Mouse (Mus musculus): ENCODE data around the gene Armc7.
"Not testable (repeated sequence)": the region's sequence is repeated elsewhere in the genome, so short reads cannot be mapped to it uniquely, and the experiment has no call there.

Gene Armc7

GRCm38 (mm10) chr11:115475025-115475757 lies at the start of gene Armc7:
Gene Armc7, plus strand, starts transcription at chr11:115475667.
- peak; percentile 91 for DNase-seq

DNA sequence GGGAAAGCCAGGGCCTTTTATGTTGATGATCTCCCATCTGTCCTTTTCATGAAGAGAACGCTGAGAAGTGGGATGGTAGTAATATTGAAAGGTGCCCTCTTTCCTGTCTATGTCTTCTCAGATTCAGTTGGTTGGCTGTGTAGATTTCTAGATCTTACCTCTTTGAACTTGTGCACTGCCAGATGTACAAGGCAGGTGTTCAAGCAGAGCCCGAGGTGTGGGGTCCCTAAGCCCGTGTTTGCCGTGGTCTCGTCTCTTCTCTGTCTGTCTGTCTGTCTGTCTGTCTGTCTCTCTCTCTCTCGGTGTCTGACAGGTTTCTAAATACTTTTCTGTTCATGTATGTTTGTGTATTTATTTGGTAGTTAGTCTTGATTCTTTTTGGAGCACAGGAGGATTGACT lies 49.8 kb upstream of the Armc7 start:
- DNase-seq, result no peak

GRCm38 (mm10) chr11:115427482-115428331 lies 47.8 kb upstream of the Armc7 start:
- peak; percentile 71 for DNase-seq

DNA sequence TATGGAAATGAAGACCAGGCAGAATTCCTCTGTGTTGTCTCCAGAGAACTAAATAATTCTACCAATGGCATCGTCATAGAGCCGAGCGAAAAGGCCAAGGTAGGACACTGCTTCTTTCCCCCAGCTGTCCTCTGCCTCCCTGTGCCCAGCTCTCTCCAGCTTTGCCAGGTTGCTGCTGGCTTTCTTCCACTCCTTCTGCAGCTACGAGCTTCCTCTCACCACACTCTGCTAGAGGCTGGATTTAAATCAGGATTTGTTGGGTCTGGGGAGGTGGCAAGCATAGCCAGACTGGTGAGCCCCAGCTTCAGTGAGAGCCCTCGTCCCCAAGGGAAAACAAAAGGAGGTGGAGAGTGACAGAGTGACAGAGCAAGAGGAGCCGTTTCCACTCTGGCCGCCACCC lies 46.2 kb upstream of the Armc7 start:
- peak; percentile 53 for DNase-seq

DNA sequence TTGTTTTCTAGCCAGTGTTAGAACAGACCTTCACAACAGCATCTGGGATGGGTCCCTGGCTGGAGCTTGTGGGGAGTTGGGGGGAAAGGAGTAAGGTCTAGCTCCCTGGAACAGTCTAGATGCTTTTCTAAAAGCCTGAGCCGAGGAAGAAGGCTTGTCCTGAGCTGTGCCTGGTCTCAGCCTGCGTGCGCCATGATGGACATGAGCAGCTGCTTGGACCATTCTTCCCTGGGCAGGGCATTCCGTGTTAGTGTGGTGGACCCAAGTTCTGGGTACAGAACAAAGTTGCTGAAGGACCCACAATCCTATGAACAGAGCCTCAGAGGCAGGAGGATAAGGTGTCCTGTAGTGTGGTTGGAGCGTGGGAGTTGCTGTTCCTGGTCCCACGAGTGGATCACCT lies 44.9 kb upstream of the Armc7 start:
- DNase-seq, result no peak

- no peak for DNase-seq
These were observed 42.7 kb upstream of the Armc7 start for GRCm38 (mm10) chr11:115432814-115433213.

GRCm38 (mm10) chr11:115433342-115433741 lies 42.1 kb upstream of the Armc7 start:
- DNase-seq, result no peak

DNA sequence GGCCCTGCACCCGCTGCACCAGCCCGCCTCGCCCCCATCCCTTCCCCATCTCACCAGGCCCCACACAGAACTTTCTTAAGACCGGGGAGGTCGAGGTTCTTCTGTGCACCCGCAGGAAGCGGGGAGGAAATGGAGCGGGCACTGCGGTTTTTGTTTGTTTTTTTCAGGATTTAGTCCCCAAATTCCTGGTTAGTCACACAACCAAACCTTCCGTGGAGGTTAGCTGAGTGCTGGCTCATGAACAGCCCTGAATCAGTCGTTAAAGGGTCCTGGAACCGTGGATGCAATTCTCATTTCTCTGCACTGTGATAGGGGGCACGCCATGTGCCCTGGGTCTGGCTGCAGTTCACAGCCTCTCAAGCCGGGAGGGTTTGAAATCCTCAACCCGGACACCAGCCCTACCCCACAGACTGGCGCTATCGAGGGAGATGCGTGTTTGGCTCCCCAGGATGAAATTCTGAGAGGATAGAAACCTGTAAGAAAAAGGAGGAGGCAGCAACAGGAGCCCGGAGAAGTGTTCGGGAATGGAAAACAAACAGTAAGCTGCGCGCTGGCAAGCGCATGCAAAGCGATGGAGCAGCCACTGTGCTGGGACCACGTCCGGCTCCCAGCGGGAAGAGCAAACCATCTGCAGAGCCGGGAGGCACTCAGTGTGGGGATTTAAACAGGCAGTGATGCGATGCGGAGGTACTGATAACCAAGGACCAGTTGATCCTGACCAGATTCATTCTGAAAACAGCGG lies 39.7 kb upstream of the Armc7 start:
- DNase-seq, result no peak

- no peak for DNase-seq
These were observed 37.8 kb upstream of the Armc7 start for GRCm38 (mm10) chr11:115437571-115438122.

GRCm38 (mm10) chr11:115439326-115439725 lies 36.1 kb upstream of the Armc7 start:
- DNase-seq, result no peak

- no peak for DNase-seq
These were observed 35.4 kb upstream of the Armc7 start, which contains the start of gene Trim80 for GRCm38 (mm10) chr11:115439906-115440595. Gene Trim80, plus strand, starts transcription at chr11:115440545.

GRCm38 (mm10) chr11:115441417-115441816 lies 34.0 kb upstream of the Armc7 start:
- no peak for DNase-seq

DNA sequence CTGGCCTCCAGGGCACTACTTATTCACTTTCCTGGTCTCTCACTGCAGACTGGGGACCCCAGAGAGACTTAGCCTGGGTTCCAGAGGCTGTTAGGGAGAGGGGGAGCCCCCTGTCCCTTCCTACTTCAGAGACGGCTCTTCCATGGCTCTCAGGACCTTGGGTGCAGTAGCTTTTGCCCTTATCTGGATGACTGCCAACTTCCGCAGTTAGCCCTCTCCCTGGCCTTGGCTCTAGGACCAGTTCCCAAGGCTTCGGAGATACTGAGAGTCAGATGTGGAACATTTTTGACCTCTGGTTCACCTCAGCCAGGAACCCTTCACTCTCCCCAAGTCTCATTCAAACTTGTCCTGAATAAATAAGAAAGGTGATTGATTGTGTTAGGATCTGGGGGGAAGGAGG lies 28.6 kb upstream of the Armc7 start:
- DNase-seq, result no peak

GRCm38 (mm10) chr11:115447321-115447885 lies 28.1 kb upstream of the Armc7 start:
- DNase-seq, result no peak

GRCm38 (mm10) chr11:115448075-115448474 lies 27.4 kb upstream of the Armc7 start:
- no peak for DNase-seq

DNA sequence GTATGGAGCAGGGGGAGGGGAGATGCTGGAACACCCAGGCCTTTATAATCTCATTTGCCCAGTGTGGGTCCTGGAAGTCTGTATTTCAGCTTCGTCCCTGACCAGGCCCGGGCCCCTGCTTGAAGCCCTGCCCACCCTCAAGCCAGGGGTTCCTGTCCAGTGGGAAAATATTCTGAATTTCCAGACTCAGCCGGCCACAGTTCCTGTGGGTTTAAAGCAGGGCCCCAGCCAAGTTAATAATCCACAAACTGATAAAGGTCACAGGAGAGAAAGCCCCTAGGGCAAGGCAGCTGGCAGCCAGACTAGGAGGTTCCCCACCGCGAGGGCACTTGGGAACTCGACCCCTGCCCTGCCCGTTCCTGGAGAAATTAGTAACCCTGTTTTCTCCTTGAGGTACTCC lies 26.5 kb upstream of the Armc7 start:
- no peak for DNase-seq

- no peak for DNase-seq
These were observed 25.3 kb upstream of the Armc7 start for GRCm38 (mm10) chr11:115450176-115450575.

GRCm38 (mm10) chr11:115451781-115452241 lies 23.7 kb upstream of the Armc7 start:
- no peak for DNase-seq

- no peak for DNase-seq
These were observed 23.1 kb upstream of the Armc7 start for GRCm38 (mm10) chr11:115452281-115452860.

GRCm38 (mm10) chr11:115453306-115453705 lies 22.2 kb upstream of the Armc7 start:
- no peak for DNase-seq

DNA sequence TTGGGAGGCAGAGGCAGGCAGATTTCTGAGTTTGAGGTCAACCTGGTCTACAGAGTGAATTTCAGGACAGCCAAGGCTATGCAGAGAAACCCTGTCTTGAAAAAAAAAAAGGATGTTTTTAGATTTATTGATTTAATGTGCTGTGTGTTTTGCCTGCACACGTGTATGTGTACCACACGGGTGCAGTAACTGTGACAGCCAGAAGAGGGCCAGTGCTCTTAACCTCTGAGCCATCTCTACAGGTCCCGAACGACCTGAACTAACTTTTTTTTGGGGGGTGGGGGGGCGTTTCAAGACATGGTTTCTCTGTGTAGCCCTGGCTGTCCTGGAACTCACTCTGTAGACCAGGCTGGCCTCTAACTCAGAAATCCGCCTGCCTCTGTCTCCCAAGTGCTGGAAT lies 20.6 kb upstream of the Armc7 start:
- not testable (repeated sequence) for DNase-seq

GRCm38 (mm10) chr11:115455619-115456018 lies 19.8 kb upstream of the Armc7 start:
- DNase-seq, result no peak
